Mouse (Mus musculus): Measurements from ENCODE around the gene Psma6. TPM values are rescaled to one million over a fixed set of nuclear protein-coding genes. Genes with fewer than 3 reads are reported as not detected.

Psma6 gene
- polyA plus RNA-seq, 1 experiment from 2014 or later = 446 TPM

DNA sequence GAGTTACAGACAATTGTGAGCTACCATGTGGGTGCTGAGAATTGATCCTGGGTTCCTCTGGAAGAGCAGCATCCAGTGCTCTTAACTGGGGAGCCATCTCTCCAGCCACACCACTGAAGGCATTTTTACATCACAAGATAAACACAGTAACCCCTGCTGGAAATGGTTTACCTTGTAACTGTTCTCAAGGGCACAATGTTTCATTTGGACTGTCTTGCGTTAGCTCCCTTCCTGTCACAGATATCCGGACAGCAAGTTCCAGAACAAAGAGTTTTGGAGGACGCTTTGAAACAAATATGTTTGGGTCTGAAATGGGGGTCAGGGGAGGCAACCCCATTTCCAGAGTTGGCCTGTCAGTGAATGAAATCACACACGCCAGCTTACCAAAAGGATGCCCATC lies 61.6 kb downstream of the Psma6 start:
- Histone ChIP-seq H3K9ac (no peak overlapping the region), H3K36me3 (no peaks in the 10 kb centered on the region), H3K27me3 (no peaks in the 10 kb centered on the region), H3K27ac (replicated peaks) (no peak overlapping the region), H3K4me3 (no peak overlapping the region), H3K4me1 (replicated peaks) (peaks cover 36% of the 10 kb centered on the region), H3K4me2 (no peak overlapping the region), H3K9me3 (no peaks in the 10 kb centered on the region)
- ATAC-seq (ENCODE audit: low read depth) = no peak
- WGBS = 83% methylated on average over 4 of the region's 4 CpGs

GRCm38 (mm10) chr12:55446366-55446745 lies 62.3 kb downstream of the Psma6 start:
- Histone ChIP-seq H3K4me2 (no peak overlapping the region), H3K4me3 (no peak overlapping the region), H3K36me3 (no peaks in the 10 kb centered on the region), H3K27ac (replicated peaks) (peak overlapping the region; percentile 89), H3K9me3 (no peaks in the 10 kb centered on the region), H3K4me1 (replicated peaks) (peaks cover 36% of the 10 kb centered on the region), H3K9ac (no peak overlapping the region), H3K27me3 (no peaks in the 10 kb centered on the region)
- peak; percentile 48 for ATAC-seq (ENCODE audit: low read depth)
- WGBS = 88% methylated on average over 4 of the region's 4 CpGs

DNA sequence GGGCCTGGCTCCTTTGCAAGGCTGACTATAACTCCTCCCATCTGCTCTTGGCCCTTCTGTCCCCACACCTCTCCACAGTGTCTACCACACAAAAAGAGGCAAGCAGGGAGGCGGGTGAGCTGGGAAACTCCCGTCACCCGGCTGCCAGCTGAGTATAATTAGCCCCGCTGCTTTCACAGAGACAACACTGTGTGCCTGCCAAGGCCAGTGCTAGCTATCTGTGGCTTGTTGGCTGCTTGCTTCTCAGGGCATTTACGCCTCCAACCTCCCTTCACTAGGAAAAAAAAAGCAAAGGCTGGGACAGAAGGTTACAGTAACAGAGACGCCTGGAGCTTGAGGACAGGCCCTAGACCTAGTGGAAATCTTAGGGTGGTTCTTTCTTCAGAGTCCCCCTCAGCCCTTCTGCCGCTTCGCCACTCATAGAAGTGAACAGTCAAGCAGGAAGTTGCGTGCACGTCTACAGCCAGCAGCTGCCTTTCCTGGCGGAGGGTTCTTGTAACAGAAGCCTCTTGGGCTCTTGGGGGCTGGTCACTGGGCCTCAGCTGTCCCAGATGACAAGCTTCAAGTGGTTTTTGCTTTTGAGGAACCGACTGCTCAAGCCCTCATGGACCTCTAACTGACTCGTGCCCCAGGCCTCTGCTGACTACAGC lies 62.8 kb downstream of the Psma6 start:
- 31% methylated on average over 13 of the region's 13 CpGs for WGBS
- H3K4me3 ChIP-seq = no peak overlapping the region

DNA sequence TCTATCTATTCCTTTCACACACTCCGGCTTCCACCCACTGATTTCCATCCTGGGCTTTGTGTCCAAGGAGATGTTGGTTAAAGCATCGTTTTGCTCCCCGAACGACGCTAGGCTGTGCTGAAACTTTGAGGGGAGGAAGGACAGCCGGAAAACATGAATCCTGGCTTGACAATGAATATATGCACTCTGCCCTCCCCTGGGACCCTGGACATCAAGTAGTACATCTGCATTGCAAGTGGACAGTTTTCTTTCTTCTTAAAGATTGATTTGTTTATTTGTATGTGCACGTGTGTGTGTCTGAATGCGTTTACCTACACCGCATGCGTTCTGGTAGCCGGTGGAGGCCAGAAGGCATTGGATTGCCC lies 63.4 kb downstream of the Psma6 start:
- H3K4me3 ChIP-seq = no peak overlapping the region
- no peak for ATAC-seq (ENCODE audit: low read depth)
- WGBS = 78% methylated on average over 11 of the region's 11 CpGs
- H3K4me1 ChIP-seq (replicated peaks) = peaks cover 36% of the 10 kb centered on the region
- no peaks in the 10 kb centered on the region for H3K9me3 ChIP-seq
- H3K9ac ChIP-seq = no peak overlapping the region
- no peaks in the 10 kb centered on the region for H3K27me3 ChIP-seq
- H3K27ac ChIP-seq (replicated peaks) = peak overlapping the region; percentile 89
- H3K36me3 ChIP-seq = no peaks in the 10 kb centered on the region
- no peak overlapping the region for H3K4me2 ChIP-seq

More for the DNA sequence above, 62.8 kb downstream of the Psma6 start:
- Histone ChIP-seq H3K4me2 (no peak overlapping the region), H3K36me3 (no peaks in the 10 kb centered on the region), H3K27me3 (no peaks in the 10 kb centered on the region), H3K9me3 (no peaks in the 10 kb centered on the region), H3K4me1 (replicated peaks) (peaks cover 36% of the 10 kb centered on the region), H3K9ac (no peak overlapping the region), H3K27ac (replicated peaks) (peak overlapping the region; percentile 89)
- ATAC-seq (ENCODE audit: low read depth) = peak; percentile 93

GRCm38 (mm10) chr12:55448457-55448856 lies 64.4 kb downstream of the Psma6 start:
- peaks cover 28% of the 10 kb centered on the region for H3K4me1 ChIP-seq (replicated peaks)
- H3K4me3 ChIP-seq = no peak overlapping the region
- no peak for ATAC-seq (ENCODE audit: low read depth)
- no peak overlapping the region for H3K27ac ChIP-seq (replicated peaks)
- no peak overlapping the region for H3K4me2 ChIP-seq
- H3K36me3 ChIP-seq = no peaks in the 10 kb centered on the region
- no peaks in the 10 kb centered on the region for H3K9me3 ChIP-seq
- no peak overlapping the region for H3K9ac ChIP-seq
- WGBS = 66% methylated on average over 2 of the region's 2 CpGs
- H3K27me3 ChIP-seq = no peaks in the 10 kb centered on the region

- Histone ChIP-seq H3K9ac (no peak overlapping the region), H3K4me1 (replicated peaks) (peaks cover 24% of the 10 kb centered on the region), H3K36me3 (no peaks in the 10 kb centered on the region), H3K9me3 (no peaks in the 10 kb centered on the region), H3K27me3 (no peaks in the 10 kb centered on the region), H3K4me2 (no peak overlapping the region), H3K4me3 (no peak overlapping the region), H3K27ac (replicated peaks) (no peak overlapping the region)
- WGBS = 98% methylated on average over 2 of the region's 2 CpGs
- no peak for ATAC-seq (ENCODE audit: low read depth)
Measured at GRCm38 (mm10) chr12:55449048-55449447, 65.0 kb downstream of the Psma6 start.

DNA sequence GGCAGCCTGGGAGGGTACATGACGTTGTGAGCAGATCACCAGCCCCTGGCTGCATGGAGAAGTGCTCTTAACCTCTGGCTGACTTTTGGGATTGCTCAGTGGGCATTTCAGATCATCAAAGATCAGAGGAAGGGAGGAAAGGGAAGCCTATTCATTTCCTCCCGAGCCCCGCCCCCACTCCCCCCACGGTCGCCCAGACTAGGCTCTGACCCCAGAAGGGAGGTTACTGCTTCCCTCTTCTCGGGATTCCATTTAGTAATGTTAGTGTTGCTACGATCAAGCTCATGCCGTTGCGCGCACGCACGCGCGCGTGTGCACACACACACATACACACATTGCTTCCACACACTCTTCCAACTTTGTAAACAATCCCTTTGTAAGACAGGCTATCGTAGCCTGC lies 66.4 kb downstream of the Psma6 start:
- Histone ChIP-seq H3K4me3 (no peak overlapping the region), H3K27me3 (no peaks in the 10 kb centered on the region), H3K27ac (replicated peaks) (no peak overlapping the region), H3K9me3 (no peaks in the 10 kb centered on the region), H3K4me2 (0 out of 2 replicates have a peak overlapping the region, but pooled peaks have one; percentile 20), H3K36me3 (no peaks in the 10 kb centered on the region), H3K9ac (no peak overlapping the region), H3K4me1 (replicated peaks) (peaks cover 24% of the 10 kb centered on the region)
- no peak for ATAC-seq (ENCODE audit: low read depth)
- WGBS = 60% methylated on average over 16 of the region's 16 CpGs

GRCm38 (mm10) chr12:55452839-55453238 lies 68.8 kb downstream of the Psma6 start:
- Histone ChIP-seq H3K27me3 (no peaks in the 10 kb centered on the region), H3K9ac (no peak overlapping the region), H3K36me3 (no peaks in the 10 kb centered on the region), H3K9me3 (no peaks in the 10 kb centered on the region), H3K4me1 (replicated peaks) (peaks cover 5% of the 10 kb centered on the region; the same call in 1 of the 2 replicates), H3K27ac (replicated peaks) (no peak overlapping the region), H3K4me2 (no peak overlapping the region), H3K4me3 (no peak overlapping the region)
- WGBS = 56% methylated on average over 5 of the region's 5 CpGs
- no peak for ATAC-seq (ENCODE audit: low read depth)

DNA sequence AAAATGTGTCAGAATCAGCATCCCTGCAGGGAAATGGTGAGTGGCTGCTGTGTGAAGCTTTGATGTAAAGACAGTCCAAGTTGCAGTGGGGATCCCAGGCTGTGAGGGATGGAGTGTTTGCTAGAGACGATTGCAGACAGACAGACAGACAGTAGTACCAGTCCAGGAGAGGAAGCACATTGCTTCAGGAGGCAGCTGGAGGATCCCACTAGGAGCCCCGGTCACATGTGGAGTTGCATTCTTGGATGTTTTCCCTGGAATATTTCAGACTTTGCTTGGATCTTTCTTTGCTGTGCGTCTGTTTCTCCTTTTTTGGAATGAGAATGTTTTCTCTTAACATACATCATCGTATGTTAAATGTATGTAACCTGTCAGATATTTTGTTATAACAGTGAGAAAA lies 69.9 kb downstream of the Psma6 start:
- no peaks in the 10 kb centered on the region for H3K27me3 ChIP-seq
- H3K4me3 ChIP-seq = no peak overlapping the region
- H3K27ac ChIP-seq (replicated peaks) = no peak overlapping the region
- ATAC-seq (ENCODE audit: low read depth) = no peak
- no peaks in the 10 kb centered on the region for H3K9me3 ChIP-seq
- peaks cover 5% of the 10 kb centered on the region; the same call in 1 of the 2 replicates for H3K4me1 ChIP-seq (replicated peaks)
- H3K9ac ChIP-seq = no peak overlapping the region
- H3K4me2 ChIP-seq = no peak overlapping the region
- 79% methylated on average over 4 of the region's 4 CpGs for WGBS
- H3K36me3 ChIP-seq = no peaks in the 10 kb centered on the region

DNA sequence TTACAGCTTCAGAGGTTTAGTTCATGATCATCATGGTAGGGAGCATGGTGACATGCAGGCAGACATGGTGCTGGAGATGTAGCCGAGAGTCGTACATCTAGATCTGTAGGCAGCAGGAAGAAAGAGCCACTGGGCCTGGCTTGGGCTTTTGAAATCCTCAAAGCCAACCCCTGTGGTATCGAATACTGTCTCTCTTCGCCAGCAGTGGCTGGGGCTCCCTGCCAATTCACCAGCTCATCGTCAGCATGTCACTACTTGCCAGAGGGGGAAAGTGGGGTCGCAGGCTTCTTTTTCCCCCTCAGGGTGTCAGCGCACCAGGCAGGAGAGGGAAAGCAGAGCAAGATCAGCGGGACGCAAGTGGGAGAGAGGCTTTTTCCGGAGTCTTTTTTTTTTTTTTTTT lies 71.2 kb downstream of the Psma6 start:
- Histone ChIP-seq H3K27ac (replicated peaks) (no peak overlapping the region), H3K4me2 (no peak overlapping the region), H3K4me3 (no peak overlapping the region), H3K27me3 (no peaks in the 10 kb centered on the region), H3K9ac (no peak overlapping the region), H3K9me3 (no peaks in the 10 kb centered on the region), H3K36me3 (no peaks in the 10 kb centered on the region), H3K4me1 (replicated peaks) (peaks cover 3% of the 10 kb centered on the region; the same call in 1 of the 2 replicates)
- 82% methylated on average over 10 of the region's 10 CpGs for whole genome bisulfite sequencing
- no peak for ATAC-seq (ENCODE audit: low read depth)

DNA sequence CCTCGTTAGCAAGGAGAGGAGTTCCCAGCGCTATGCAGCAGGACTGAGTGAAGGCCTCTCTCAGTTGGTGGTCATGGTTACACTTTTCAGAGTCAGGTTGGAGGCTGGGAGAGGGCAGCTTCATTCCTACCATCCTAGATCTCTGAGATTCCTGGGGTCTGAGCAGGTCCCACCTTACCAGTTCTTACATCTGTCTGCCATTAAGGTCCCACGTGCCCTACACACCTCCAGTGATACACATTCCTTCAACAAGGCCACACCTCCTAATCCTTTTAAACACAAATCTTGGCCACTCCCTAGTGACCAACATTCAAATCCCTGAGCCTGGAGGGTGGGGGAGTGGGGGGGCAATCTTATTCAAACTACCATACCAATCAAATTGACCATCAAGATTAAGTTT lies 72.1 kb downstream of the Psma6 start:
- 75% methylated on average over 3 of the region's 3 CpGs for WGBS
- no peak for ATAC-seq (ENCODE audit: low read depth)
- H3K4me2 ChIP-seq = no peak overlapping the region
- no peaks in the 10 kb centered on the region for H3K9me3 ChIP-seq
- H3K4me1 ChIP-seq (replicated peaks) = no peaks in the 10 kb centered on the region; the same call in 1 of the 2 replicates
- no peaks in the 10 kb centered on the region for H3K27me3 ChIP-seq
- H3K9ac ChIP-seq = no peak overlapping the region
- H3K36me3 ChIP-seq = no peaks in the 10 kb centered on the region
- no peak overlapping the region for H3K27ac ChIP-seq (replicated peaks)
- H3K4me3 ChIP-seq = no peak overlapping the region

GRCm38 (mm10) chr12:55456893-55457292 lies 72.9 kb downstream of the Psma6 start:
- Histone ChIP-seq H3K27ac (replicated peaks) (no peak overlapping the region), H3K27me3 (no peaks in the 10 kb centered on the region), H3K4me3 (no peak overlapping the region), H3K4me2 (no peak overlapping the region), H3K9ac (no peak overlapping the region), H3K4me1 (replicated peaks) (no peaks in the 10 kb centered on the region; the same call in none of the 2 replicates), H3K36me3 (no peaks in the 10 kb centered on the region), H3K9me3 (no peaks in the 10 kb centered on the region)
- ATAC-seq (ENCODE audit: low read depth) = no peak
- 90% methylated on average over 5 of the region's 5 CpGs for WGBS

DNA sequence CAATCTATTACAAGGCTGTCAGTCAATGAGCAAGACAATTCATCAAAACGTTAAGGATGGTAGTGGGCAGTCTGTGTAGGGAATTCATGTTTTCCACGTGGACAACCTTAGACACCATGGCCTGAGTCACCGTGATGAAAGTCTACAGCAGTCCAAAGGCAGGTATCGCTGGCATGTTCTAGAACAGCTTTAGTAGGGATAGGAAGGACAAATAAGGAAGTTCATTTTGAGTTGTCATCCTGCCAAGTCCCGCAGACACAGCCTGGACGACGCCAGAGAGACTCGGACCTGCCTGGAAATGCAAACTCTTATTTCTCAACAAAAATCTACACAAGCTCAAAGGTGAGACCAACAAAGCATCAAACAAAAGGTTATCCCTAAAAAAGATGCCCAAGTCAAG lies 75.7 kb downstream of the Psma6 start:
- Histone ChIP-seq H3K9ac (no peak overlapping the region), H3K27me3 (no peaks in the 10 kb centered on the region), H3K4me1 (replicated peaks) (peaks cover 14% of the 10 kb centered on the region), H3K9me3 (no peaks in the 10 kb centered on the region), H3K4me3 (no peak overlapping the region), H3K36me3 (no peaks in the 10 kb centered on the region), H3K27ac (replicated peaks) (no peak overlapping the region), H3K4me2 (no peak overlapping the region)
- no peak for ATAC-seq (ENCODE audit: low read depth)
- 90% methylated on average over 8 of the region's 8 CpGs for WGBS
